Mouse (Mus musculus): ENCODE data around the gene Myrip. TPM values are rescaled to one million over a fixed set of nuclear protein-coding genes. Genes with fewer than 3 reads are reported as not detected.

Gene Myrip
- polyA plus RNA-seq, 1 experiment from 2014 or later = 0.29 TPM

DNA sequence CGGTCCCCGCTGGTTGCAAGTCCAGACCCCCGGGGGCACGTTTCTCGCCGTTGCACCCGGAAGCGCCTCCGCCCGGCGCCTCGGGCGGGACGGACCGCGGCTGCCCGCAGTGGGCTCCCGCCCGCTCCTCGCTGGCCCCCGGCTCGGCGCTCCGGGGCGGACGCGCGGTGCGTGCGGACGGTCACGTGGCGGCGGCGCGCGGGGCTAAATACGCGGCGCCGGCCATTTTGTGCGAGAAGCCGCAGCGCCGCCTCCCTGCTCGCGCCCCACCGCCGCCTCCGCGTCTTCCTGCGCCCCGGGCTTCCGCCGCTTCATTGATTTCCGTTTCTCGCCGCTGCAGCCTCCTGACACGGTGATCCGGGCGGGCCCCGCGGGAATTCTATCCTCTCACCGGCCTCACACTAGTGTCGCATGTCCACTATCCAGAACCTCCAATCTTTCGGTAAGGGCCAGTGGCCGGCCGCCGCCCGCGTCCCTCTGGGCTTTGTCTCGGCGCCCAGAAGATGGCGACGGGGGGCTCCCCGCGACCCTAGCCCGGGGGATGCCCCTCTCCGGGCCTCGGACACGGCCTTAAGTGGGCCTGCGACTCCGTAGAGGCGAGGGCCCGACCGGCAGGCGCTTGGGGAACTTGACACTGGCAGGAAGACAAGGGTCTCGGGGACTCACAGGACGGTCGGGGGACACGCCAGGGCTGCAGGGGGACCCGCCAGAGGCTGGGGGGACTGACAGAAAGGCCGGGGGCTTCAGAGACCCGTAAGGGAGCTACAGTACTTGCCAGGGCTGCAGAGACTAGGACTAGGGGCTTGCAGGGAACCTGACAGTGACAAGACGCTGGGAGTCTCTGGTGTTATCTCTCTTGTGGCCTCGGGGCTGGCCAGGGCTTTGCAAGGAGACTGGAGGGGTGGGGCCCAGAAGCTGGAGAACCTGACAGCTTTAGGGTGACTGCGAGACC lies 191.4 kb downstream of the Myrip start:
- WGBS = under 1% methylated on average over 96 of the region's 97 CpGs
- peak; percentile 87 for ATAC-seq (ENCODE audit: low read depth)
- Histone ChIP-seq H3K27ac (ENCODE audit: low read length) (peak overlapping the region; percentile 92), H3K4me1 (replicated peaks; ENCODE audit: control insufficient read depth, insufficient read depth, low read length) (peaks cover 9% of the 10 kb centered on the region), H3K9me3 (ENCODE audit: control insufficient read depth, low read length) (no peaks in the 10 kb centered on the region), H3K4me3 (ENCODE audit: low read length) (peak overlapping the region; percentile 94), H3K9ac (ENCODE audit: low read length) (peak overlapping the region; percentile 99), H3K27me3 (ENCODE audit: control insufficient read depth, insufficient read depth, low read depth, low read length) (no peaks in the 10 kb centered on the region), H3K36me3 (ENCODE audit: control insufficient read depth, insufficient read depth, low read length) (peaks cover 11% of the 10 kb centered on the region; the same call in 1 of the 2 replicates), H3K4me2 (ENCODE audit: low read depth, low read length) (peak overlapping the region; percentile 79)

DNA sequence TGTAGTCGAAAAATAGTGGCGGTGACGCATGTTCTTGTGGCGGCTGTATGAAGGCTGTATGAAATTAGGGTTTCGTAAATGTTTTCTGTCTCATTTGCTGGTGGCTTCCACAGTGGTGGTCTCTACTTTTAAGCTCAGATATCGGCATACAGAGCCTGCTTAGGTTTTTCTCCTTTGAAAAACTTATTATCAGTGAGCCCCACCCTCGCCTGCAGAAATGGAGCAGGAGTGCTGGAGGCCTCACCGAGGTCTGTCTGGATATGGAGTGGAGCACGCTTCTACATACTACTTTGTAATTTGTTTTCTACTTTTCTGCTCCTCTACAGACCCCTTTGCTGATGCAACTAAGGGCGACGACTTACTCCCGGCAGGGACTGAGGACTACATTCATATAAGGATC lies 192.5 kb downstream of the Myrip start:
- Histone ChIP-seq H3K27ac (ENCODE audit: low read length) (no peak overlapping the region), H3K4me3 (ENCODE audit: low read length) (peak overlapping the region; percentile 94)

DNA sequence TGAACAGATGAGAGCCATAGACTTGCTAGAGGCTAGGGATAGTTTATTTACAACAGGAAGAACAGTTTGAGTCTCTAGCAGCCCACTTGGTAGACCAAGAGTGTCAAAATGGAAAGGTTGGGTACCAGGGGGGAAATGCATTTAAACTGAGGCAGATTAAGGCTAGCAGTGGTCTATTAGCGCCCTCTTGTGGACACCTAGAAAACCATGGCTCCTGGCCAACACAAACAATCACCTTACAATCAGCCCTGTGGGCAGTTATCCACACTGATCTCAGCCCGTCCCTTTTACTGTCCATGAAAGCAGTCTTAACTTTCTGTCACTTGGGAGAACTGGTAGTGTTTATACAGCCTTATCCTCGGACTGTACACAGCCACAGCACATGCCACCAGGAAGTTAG lies 195.4 kb downstream of the Myrip start:
- no peaks in the 10 kb centered on the region for H3K27me3 ChIP-seq (ENCODE audit: control insufficient read depth, insufficient read depth, low read depth, low read length)
- H3K4me1 ChIP-seq (replicated peaks; ENCODE audit: control insufficient read depth, insufficient read depth, low read length) = peaks cover 9% of the 10 kb centered on the region
- H3K4me3 ChIP-seq (ENCODE audit: low read length) = no peak overlapping the region
- no peak overlapping the region for H3K27ac ChIP-seq (ENCODE audit: low read length)
- H3K4me2 ChIP-seq (ENCODE audit: low read depth, low read length) = no peak overlapping the region
- 0% methylated on average over 3 of the region's 3 CpGs for WGBS
- no peak for ATAC-seq (ENCODE audit: low read depth)
- H3K36me3 ChIP-seq (ENCODE audit: control insufficient read depth, insufficient read depth, low read length) = peaks cover 11% of the 10 kb centered on the region; the same call in 1 of the 2 replicates
- no peaks in the 10 kb centered on the region for H3K9me3 ChIP-seq (ENCODE audit: control insufficient read depth, low read length)
- no peak overlapping the region for H3K9ac ChIP-seq (ENCODE audit: low read length)

More for the DNA sequence above, 192.5 kb downstream of the Myrip start:
- Histone ChIP-seq H3K4me1 (replicated peaks; ENCODE audit: control insufficient read depth, insufficient read depth, low read length) (peaks cover 9% of the 10 kb centered on the region), H3K9ac (ENCODE audit: low read length) (peak overlapping the region; percentile 99), H3K36me3 (ENCODE audit: control insufficient read depth, insufficient read depth, low read length) (peaks cover 11% of the 10 kb centered on the region; the same call in 1 of the 2 replicates), H3K4me2 (ENCODE audit: low read depth, low read length) (peak overlapping the region; percentile 79), H3K9me3 (ENCODE audit: control insufficient read depth, low read length) (no peaks in the 10 kb centered on the region), H3K27me3 (ENCODE audit: control insufficient read depth, insufficient read depth, low read depth, low read length) (no peaks in the 10 kb centered on the region)
- WGBS = 60% methylated on average over 12 of the region's 12 CpGs
- no peak for ATAC-seq (ENCODE audit: low read depth)

DNA sequence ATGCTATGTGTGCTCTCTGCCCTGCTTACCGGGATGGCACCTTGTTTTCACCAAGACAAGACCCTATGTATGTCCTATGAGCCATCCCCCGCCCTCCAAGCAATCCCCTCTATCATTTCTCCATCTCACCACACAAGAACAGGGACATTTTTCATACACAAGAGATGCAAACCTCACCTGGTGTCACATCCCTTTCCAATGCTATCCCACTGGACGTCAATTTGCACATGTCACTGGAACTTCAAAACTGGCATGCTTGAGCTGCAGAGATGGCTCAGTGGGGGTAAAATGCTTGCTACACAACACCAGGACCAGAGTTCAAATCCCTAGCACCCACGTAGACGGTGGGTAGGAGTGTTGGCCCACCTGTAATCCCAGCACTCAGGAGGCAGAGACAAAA lies 196.7 kb downstream of the Myrip start:
- 73% methylated on average over 5 of the region's 5 CpGs for WGBS

DNA sequence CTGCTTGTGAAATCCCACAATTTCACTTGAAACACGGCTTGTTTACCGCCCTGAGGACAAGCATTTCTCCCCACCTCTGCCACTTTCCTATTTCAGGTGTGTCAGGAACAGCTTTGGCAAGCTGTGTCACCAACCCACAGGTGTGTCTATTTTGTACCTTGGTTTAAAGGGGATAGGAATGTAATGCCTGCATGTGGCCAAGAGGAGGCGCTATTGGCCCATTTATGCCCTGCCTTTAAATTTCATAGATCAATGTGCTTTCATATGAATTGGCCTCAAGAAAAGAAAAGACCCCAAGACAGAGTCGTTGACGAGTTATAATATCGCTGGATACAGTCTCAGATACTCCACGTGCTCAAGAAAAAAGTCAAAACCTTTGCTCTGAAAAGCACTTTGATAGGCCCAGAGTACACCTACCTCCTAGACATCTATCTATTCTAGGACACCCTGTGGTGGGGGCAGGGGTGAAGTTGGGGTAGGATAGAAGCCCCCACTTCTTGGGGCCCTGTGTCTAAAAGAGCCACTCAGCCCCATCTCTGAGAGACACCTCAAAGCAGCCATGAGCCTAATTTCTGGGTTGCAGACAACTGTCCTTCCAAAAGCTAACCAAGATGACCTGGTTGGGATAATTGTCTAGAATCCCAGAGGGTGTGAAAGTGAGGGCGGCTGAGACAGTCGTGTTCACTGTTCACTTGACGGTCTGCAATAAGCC lies 200.0 kb downstream of the Myrip start:
- ATAC-seq (ENCODE audit: low read depth) = 0 out of 2 replicates have a peak, but pooled peaks have one; percentile 34
- Histone ChIP-seq H3K36me3 (ENCODE audit: control insufficient read depth, insufficient read depth, low read length) (no peaks in the 10 kb centered on the region), H3K4me2 (ENCODE audit: low read depth, low read length) (no peak overlapping the region), H3K4me3 (ENCODE audit: low read length) (no peak overlapping the region), H3K9ac (ENCODE audit: low read length) (no peak overlapping the region), H3K27ac (ENCODE audit: low read length) (no peak overlapping the region), H3K9me3 (ENCODE audit: control insufficient read depth, low read length) (no peaks in the 10 kb centered on the region; the same call in 1 of the 2 replicates), H3K27me3 (ENCODE audit: control insufficient read depth, insufficient read depth, low read depth, low read length) (no peaks in the 10 kb centered on the region), H3K4me1 (replicated peaks; ENCODE audit: control insufficient read depth, insufficient read depth, low read length) (no peaks in the 10 kb centered on the region; the same call in 1 of the 2 replicates)
- WGBS = 35% methylated on average over 10 of the region's 10 CpGs

More for the DNA sequence above, 196.7 kb downstream of the Myrip start:
- Histone ChIP-seq H3K4me2 (ENCODE audit: low read depth, low read length) (no peak overlapping the region), H3K9ac (ENCODE audit: low read length) (no peak overlapping the region), H3K27ac (ENCODE audit: low read length) (no peak overlapping the region), H3K4me3 (ENCODE audit: low read length) (no peak overlapping the region), H3K9me3 (ENCODE audit: control insufficient read depth, low read length) (no peaks in the 10 kb centered on the region), H3K27me3 (ENCODE audit: control insufficient read depth, insufficient read depth, low read depth, low read length) (no peaks in the 10 kb centered on the region), H3K36me3 (ENCODE audit: control insufficient read depth, insufficient read depth, low read length) (peaks cover 11% of the 10 kb centered on the region; the same call in 1 of the 2 replicates), H3K4me1 (replicated peaks; ENCODE audit: control insufficient read depth, insufficient read depth, low read length) (peaks cover 9% of the 10 kb centered on the region)
- ATAC-seq (ENCODE audit: low read depth) = no peak

DNA sequence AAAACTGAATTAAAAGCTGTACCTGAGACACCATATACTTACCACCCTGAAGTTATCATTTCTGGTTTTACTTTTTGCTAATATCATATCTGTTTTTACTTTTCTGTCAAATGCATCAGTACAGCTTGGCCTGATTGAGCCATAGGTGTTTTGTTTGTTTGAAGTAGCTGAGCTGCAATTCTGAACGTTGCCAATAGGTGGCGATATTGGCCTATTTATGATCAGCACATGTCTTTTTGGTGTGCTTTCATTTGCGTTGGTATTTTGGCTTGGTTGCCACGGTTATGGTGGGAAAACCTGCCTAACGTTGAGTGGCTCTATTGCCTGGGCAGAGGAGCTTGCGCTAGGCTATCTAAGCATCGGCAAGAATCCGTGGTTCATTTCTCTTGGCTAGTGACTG lies 200.7 kb downstream of the Myrip start:
- Histone ChIP-seq H3K27ac (ENCODE audit: low read length) (no peak overlapping the region), H3K9me3 (ENCODE audit: control insufficient read depth, low read length) (peaks cover 5% of the 10 kb centered on the region; the same call in 1 of the 2 replicates), H3K4me1 (replicated peaks; ENCODE audit: control insufficient read depth, insufficient read depth, low read length) (no peaks in the 10 kb centered on the region; the same call in 1 of the 2 replicates), H3K9ac (ENCODE audit: low read length) (no peak overlapping the region), H3K4me2 (ENCODE audit: low read depth, low read length) (no peak overlapping the region), H3K36me3 (ENCODE audit: control insufficient read depth, insufficient read depth, low read length) (no peaks in the 10 kb centered on the region), H3K27me3 (ENCODE audit: control insufficient read depth, insufficient read depth, low read depth, low read length) (no peaks in the 10 kb centered on the region), H3K4me3 (ENCODE audit: low read length) (no peak overlapping the region)
- ATAC-seq (ENCODE audit: low read depth) = peak; percentile 56
- 3% methylated on average over 8 of the region's 8 CpGs for WGBS

DNA sequence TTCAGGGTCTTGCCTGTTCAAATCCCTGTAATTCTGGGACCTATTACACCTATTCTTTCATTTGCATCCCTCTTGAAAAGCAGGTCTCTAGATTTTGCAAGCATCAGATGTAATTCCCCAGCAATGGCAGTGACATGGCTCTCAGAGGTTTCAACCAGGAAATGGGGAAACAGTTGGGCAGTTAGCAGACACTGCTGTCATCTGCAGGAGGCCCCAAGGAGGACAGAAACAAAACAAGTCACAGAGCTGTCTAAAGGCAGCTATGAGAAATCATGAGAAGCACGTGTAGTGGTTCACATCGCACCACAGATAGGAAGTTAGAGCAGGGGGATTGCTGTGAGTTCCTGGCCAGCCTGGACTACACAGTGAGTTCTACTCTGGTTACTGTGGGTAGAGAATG lies 203.1 kb downstream of the Myrip start:
- H3K36me3 ChIP-seq (ENCODE audit: control insufficient read depth, insufficient read depth, low read length) = no peaks in the 10 kb centered on the region
- H3K27me3 ChIP-seq (ENCODE audit: control insufficient read depth, insufficient read depth, low read depth, low read length) = no peaks in the 10 kb centered on the region
- WGBS = 76% methylated on average over 2 of the region's 2 CpGs
- no peaks in the 10 kb centered on the region for H3K4me1 ChIP-seq (replicated peaks; ENCODE audit: control insufficient read depth, insufficient read depth, low read length)
- ATAC-seq (ENCODE audit: low read depth) = no peak
- no peak overlapping the region for H3K4me3 ChIP-seq (ENCODE audit: low read length)
- no peak overlapping the region for H3K9ac ChIP-seq (ENCODE audit: low read length)
- peaks cover 5% of the 10 kb centered on the region; the same call in 1 of the 2 replicates for H3K9me3 ChIP-seq (ENCODE audit: control insufficient read depth, low read length)
- H3K27ac ChIP-seq (ENCODE audit: low read length) = no peak overlapping the region
- no peak overlapping the region for H3K4me2 ChIP-seq (ENCODE audit: low read depth, low read length)

DNA sequence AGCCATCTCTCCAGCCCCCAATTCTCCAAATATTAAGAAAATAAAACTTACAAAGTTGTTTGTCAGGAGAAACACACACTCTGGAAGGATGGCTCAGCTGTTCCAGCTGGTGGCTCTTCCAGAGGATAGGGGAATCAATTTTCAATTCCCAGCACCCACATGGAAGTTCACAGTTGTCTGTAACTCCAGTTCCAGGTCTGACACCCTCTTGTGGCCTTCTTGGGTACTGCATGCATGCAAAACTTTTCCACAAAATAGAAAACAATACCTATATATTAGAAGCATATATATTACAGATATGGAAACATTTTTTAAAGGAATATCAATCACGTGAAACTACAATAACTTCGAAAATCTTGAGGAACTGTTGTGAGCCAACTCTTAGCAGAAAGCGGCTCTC lies 210.5 kb downstream of the Myrip start:
- 72% methylated on average over 3 of the region's 3 CpGs for WGBS
- Histone ChIP-seq H3K36me3 (ENCODE audit: control insufficient read depth, insufficient read depth, low read length) (no peaks in the 10 kb centered on the region), H3K4me2 (ENCODE audit: low read depth, low read length) (no peak overlapping the region), H3K9ac (ENCODE audit: low read length) (no peak overlapping the region), H3K4me3 (ENCODE audit: low read length) (no peak overlapping the region), H3K4me1 (replicated peaks; ENCODE audit: control insufficient read depth, insufficient read depth, low read length) (no peaks in the 10 kb centered on the region), H3K27me3 (ENCODE audit: control insufficient read depth, insufficient read depth, low read depth, low read length) (no peaks in the 10 kb centered on the region), H3K9me3 (ENCODE audit: control insufficient read depth, low read length) (peaks cover under 1% of the 10 kb centered on the region; the same call in 1 of the 2 replicates), H3K27ac (ENCODE audit: low read length) (no peak overlapping the region)
- ATAC-seq (ENCODE audit: low read depth) = no peak

DNA sequence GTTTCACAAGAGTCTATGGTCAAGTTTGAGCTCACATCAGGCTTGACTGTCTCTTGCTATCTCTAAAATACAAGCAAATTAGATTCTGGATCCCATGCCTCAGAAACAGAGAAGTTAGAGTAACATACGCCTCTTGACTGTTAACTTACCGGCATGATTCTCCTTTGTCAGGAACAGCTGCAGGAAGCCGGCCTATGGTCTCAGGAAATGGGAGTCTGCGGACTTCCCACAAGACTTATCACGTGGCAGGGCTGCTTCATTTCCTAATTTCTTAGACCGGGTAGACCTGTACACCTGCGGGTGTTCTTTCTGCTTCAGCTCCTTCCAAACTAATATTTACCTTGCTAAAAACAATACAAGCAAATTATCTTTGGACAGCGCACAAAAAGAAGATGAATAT lies 215.4 kb downstream of the Myrip start:
- no peak overlapping the region for H3K27ac ChIP-seq (ENCODE audit: low read length)
- no peaks in the 10 kb centered on the region for H3K9me3 ChIP-seq (ENCODE audit: control insufficient read depth, low read length)
- no peaks in the 10 kb centered on the region for H3K4me1 ChIP-seq (replicated peaks; ENCODE audit: control insufficient read depth, insufficient read depth, low read length)
- no peak for ATAC-seq (ENCODE audit: low read depth)
- no peaks in the 10 kb centered on the region for H3K36me3 ChIP-seq (ENCODE audit: control insufficient read depth, insufficient read depth, low read length)
- no peak overlapping the region for H3K4me2 ChIP-seq (ENCODE audit: low read depth, low read length)
- no peak overlapping the region for H3K4me3 ChIP-seq (ENCODE audit: low read length)
- no peaks in the 10 kb centered on the region for H3K27me3 ChIP-seq (ENCODE audit: control insufficient read depth, insufficient read depth, low read depth, low read length)
- 66% methylated on average over 8 of the region's 8 CpGs for WGBS
- H3K9ac ChIP-seq (ENCODE audit: low read length) = no peak overlapping the region
